Mouse (Mus musculus) spleen, adult 2 months (tissue): ENCODE results near the gene Tox3.

ENCODE experiments used
- CTCF ChIP-seq: fragments of 200-500 bp; IDR thresholded peaks from 2 replicates; pipeline ENCODE4 v1.5.1; 2011; ENCODE audit warnings: mild to moderate bottlenecking, inconsistent platforms; ENCODE audit not compliant: insufficient read depth, insufficient read length, insufficient replicate concordance; ENCODE audit errors: extremely low read depth
- POLR2A ChIP-seq: fragments of 200-500 bp; IDR thresholded peaks from 2 replicates; pipeline ENCODE4 v1.6.1; 2011; ENCODE audit warnings: low read depth, low read length, inconsistent platforms

DNA sequence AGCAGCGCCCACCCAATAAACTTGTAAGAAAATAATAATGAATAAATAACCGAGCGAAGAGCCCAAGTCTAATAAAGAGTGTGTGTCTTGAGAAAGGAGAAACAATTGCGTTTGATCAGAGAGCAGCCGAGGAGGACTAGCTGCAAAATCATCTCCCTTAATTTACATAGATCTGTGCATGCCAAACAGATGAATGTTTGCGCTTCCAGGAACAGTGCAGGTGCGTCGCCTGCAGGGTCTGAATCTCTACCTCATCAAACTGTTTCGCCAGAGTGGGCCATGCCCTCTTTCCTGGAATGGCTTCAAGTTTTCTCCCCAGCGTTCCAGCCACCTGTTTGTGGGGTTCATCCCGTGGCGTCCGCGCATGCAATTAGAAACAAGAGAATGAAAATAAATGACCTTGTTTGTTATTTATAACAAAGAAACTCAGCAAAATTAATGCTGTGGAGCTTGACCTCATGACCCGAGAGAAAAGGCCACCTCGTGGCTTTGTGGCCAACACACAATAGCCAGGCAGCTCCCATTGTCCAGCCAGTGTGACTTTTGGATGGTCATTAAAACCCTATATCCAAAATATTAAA is 5.9 kb upstream of the Tox3 start:
- TF ChIP-seq POLR2A, result no peak
- no peak for TF ChIP-seq CTCF
